Mouse (Mus musculus) neural tube, embryonic 11.5 days (tissue): ENCODE measurements around the gene Parg. TPM values are rescaled to one million over a fixed set of nuclear protein-coding genes. Genes with fewer than 3 reads are reported as not detected.

Experiments used
- ATAC-seq: fragments of 200-750 bp; cut with Nextera tagmentation; 2 replicates; pipeline ENCODE4 v1.8.0; 2017; ENCODE audit warnings: moderate number of reproducible peaks, mild to moderate bottlenecking, moderate TSS enrichment, moderate library complexity; ENCODE audit not compliant: insufficient read depth, low FRiP score, low TSS enrichment
- DNase-seq: peaks from one replicate; pipeline ENCODE4 v3.0.0-alpha.2; 2015; ENCODE audit warnings: low spot score
- H3K27ac ChIP-seq: fragments of 300-500 bp; sonication (generic); 2 replicates; pipeline ENCODE4 v1.5.1; 2014; ENCODE audit warnings: low read depth, mild to moderate bottlenecking, low read length
- H3K27me3 ChIP-seq: fragments of 300-500 bp; sonication (generic); 2 replicates; pipeline ENCODE4 v1.6.1; 2014; ENCODE audit warnings: mild to moderate bottlenecking, low read length, mixed read lengths; ENCODE audit not compliant: control insufficient read depth, insufficient read depth
- H3K36me3 ChIP-seq: fragments of 300-500 bp; sonication (generic); 2 replicates; pipeline ENCODE4 v1.6.1; 2014; ENCODE audit warnings: mild to moderate bottlenecking, low read length, moderate library complexity, mixed read lengths; ENCODE audit not compliant: control insufficient read depth, insufficient read depth
- H3K4me1 ChIP-seq: fragments of 300-500 bp; sonication (generic); 2 replicates; pipeline ENCODE4 v1.6.1; 2014; ENCODE audit warnings: low read length, mixed read lengths; ENCODE audit not compliant: control insufficient read depth, insufficient read depth
- H3K4me2 ChIP-seq: fragments of 300-500 bp; sonication (generic); 2 replicates; pipeline ENCODE4 v1.6.1; 2014; ENCODE audit warnings: low read depth, mild to moderate bottlenecking, moderate library complexity
- H3K4me3 ChIP-seq: fragments of 300-500 bp; sonication (generic); 2 replicates; pipeline ENCODE4 v1.5.1; 2014; ENCODE audit warnings: low read depth, low read length
- H3K9ac ChIP-seq: fragments of 300-500 bp; sonication (generic); 2 replicates; pipeline ENCODE4 v1.6.1; 2014; ENCODE audit warnings: mild to moderate bottlenecking, low read length
- H3K9me3 ChIP-seq: fragments of 300-500 bp; sonication (generic); 2 replicates; pipeline ENCODE4 v1.6.1; 2016; ENCODE audit warnings: low read length; ENCODE audit not compliant: control insufficient read depth
- WGBS: fragments of 180-500 bp; shearing (Covaris S2); extraction: QIAGEN DNeasy Blood & Tissue Kit; methylation state at CpG from one replicate; pipeline ENCODE4 v1.1.7; 2014; 5-methylcytosine and 5-hydroxymethylcytosine counted together
- polyA plus RNA-seq: library from polyadenylated mRNA; unstranded; fragments of >200 nt; fragmentation: Nextera tagmentation; extraction: Ambion mirVana; gene quantifications from 2 replicates; pipeline ENCODE4 v1.2.1, GENCODE M21; 2014

The Parg gene
- polyA plus RNA-seq, 1 experiment from 2014 or later, result 65.4 TPM

DNA sequence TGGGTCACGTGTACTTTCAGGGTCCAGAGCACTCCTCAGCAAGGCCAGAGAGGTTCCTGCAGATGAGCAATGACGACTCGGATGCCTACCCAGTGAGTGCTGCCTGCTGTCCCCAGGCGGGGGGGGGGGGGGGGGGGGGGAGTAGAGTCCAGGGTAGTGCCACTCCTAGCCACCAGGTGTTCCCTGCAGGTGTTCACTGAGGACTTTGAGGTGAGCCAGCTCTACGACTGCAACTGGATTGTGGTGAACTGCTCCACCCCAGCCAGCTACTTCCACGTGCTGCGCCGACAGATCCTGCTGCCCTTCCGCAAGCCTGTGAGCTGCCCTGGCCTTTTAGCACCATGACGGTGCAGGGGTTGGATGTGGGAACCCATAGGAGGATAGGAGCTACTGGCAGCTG lies 142.9 kb downstream of the Parg start:
- ATAC-seq (no peak), DNase-seq (no peak)
- no peak overlapping the region for H3K4me2 ChIP-seq
- H3K27me3 ChIP-seq, result no peaks in the 10 kb centered on the region
- WGBS, result 89% methylated on average over 7 of the region's 10 CpGs
- H3K4me1 ChIP-seq, result no peaks in the 10 kb centered on the region
- no peak overlapping the region for H3K9ac ChIP-seq
- no peaks in the 10 kb centered on the region for H3K9me3 ChIP-seq
- peaks cover 7% of the 10 kb centered on the region for H3K36me3 ChIP-seq
- no peak overlapping the region for H3K4me3 ChIP-seq
- H3K27ac ChIP-seq, result no peak overlapping the region

Other genes with a start within 250 kb of the Parg start
- 0.11 TPM in 1 of 2 replicates, not detected in the other for gene Galnt15, start 173.0 kb upstream of the Parg start, polyA plus RNA-seq
- gene Oxnad1, start 116.6 kb upstream of the Parg start, polyA plus RNA-seq, result 20.4 and 23.0 TPM in 2 replicates
- gene Dph3, start 116.2 kb upstream of the Parg start, polyA plus RNA-seq, result 82.4 and 88.7 TPM in 2 replicates
- not detected in 2 replicates for gene Msmb, start 59.9 kb upstream of the Parg start, polyA plus RNA-seq
- gene Ncoa4, start 42.1 kb upstream of the Parg start, polyA plus RNA-seq, result 97.2 and 106 TPM in 2 replicates
- 303 and 304 TPM in 2 replicates for gene Timm23, start 51 bp upstream of the Parg start, polyA plus RNA-seq
- 16.9 and 18.6 TPM in 2 replicates for gene Ogdhl, start 120.1 kb downstream of the Parg start, polyA plus RNA-seq
- gene 1700024G13Rik, start 186.4 kb downstream of the Parg start, polyA plus RNA-seq, result not detected in 2 replicates